Mouse (Mus musculus): ENCODE data around the gene Numbl. TPM values are rescaled to one million over a fixed set of nuclear protein-coding genes. Genes with fewer than 3 reads are reported as not detected.
"Not testable (repeated sequence)": the region's sequence is repeated elsewhere in the genome, so short reads cannot be mapped to it uniquely, and the experiment has no call there.

Gene Numbl
- polyA plus RNA-seq, 1 experiment from 2014 or later: 43.3 TPM

DNA sequence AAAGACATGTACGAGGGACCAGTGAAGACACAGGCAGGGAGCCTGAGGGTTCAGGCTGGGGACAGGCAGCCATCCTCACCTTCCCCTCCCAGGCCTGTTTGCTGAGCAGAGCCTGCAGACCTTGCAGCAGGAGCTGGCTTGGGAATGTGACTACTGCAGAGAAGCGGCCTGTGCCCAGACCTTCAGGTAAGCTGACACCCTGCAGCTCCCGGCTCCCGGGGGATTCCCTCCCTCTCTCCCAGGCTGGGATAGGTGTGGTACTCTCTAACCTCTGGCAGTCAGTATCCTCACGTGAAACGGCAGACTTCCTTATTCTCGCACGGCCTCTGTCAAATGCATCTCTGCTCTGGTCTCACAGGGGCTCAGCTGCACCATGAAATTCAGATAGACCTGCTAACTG is 15.0 kb upstream of the Numbl start:
- WGBS: 82% methylated on average over 8 of the region's 8 CpGs
- Histone ChIP-seq H3K4me3 (replicated peaks; ENCODE audit: low read length) (no peak overlapping the region), H3K27ac (ENCODE audit: low read length) (no peak overlapping the region), H3K9me3 (ENCODE audit: control insufficient read depth, low read length) (no peaks in the 10 kb centered on the region), H3K36me3 (ENCODE audit: control insufficient read depth, insufficient read depth) (peaks cover 19% of the 10 kb centered on the region), H3K4me2 (ENCODE audit: low read length) (no peak overlapping the region), H3K4me1 (replicated peaks; ENCODE audit: control insufficient read depth, insufficient read depth, low read length) (no peaks in the 10 kb centered on the region), H3K27me3 (replicated peaks; ENCODE audit: control insufficient read depth, insufficient read depth, low read length) (no peaks in the 10 kb centered on the region), H3K9ac (replicated peaks; ENCODE audit: low read depth, low read length) (no peak overlapping the region)
- no peak for ATAC-seq

DNA sequence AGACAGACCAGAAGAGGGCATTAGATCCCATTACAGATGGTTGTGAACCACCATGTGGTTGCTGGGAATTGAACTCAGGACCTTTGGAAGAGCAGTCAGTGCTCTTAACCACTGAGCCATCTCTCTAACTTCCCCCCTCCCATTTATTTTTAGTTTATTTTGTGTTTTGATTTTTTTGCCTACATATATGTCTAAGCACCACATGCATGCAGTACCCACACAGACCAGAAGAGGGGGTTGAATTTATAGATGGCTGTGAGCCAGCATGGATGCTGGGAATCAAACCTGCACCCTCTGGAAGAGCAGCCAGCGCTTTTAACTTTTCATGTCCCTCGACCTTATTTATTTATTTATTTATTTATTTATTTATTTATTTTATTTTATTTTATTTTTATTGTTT is 14.1 kb upstream of the Numbl start:
- not testable (repeated sequence) for H3K27me3 ChIP-seq (replicated peaks; ENCODE audit: control insufficient read depth, insufficient read depth, low read length); H3K4me2 ChIP-seq (ENCODE audit: low read length); H3K27ac ChIP-seq (ENCODE audit: low read length); ATAC-seq; H3K4me3 ChIP-seq (replicated peaks; ENCODE audit: low read length); H3K4me1 ChIP-seq (replicated peaks; ENCODE audit: control insufficient read depth, insufficient read depth, low read length); H3K9me3 ChIP-seq (ENCODE audit: control insufficient read depth, low read length); H3K9ac ChIP-seq (replicated peaks; ENCODE audit: low read depth, low read length)
- peaks cover 19% of the 10 kb centered on the region for H3K36me3 ChIP-seq (ENCODE audit: control insufficient read depth, insufficient read depth)
- 77% methylated on average over 2 of the region's 2 CpGs for WGBS

DNA sequence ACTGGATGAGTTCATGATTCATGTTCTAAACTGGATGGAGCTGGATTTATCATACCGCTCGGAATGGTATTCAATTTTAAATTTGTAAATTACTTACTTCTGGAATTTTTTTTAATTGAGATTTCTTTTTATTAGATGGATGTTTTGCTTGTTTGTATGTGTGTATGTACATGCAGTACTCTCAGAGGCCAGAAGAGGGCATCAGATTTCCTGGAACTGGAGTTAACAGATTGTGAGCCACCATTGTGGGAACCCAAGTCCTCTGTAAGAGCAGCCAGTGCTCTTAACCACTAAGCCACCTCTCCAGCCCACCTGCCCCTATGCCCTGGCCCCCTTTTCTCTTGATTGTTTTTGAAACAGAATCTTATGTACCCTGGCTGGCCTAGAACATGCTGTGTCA is 9.1 kb upstream of the Numbl start:
- Histone ChIP-seq H3K9ac (replicated peaks; ENCODE audit: low read depth, low read length) (no peak overlapping the region), H3K4me3 (replicated peaks; ENCODE audit: low read length) (no peak overlapping the region), H3K4me1 (replicated peaks; ENCODE audit: control insufficient read depth, insufficient read depth, low read length) (no peaks in the 10 kb centered on the region), H3K27me3 (replicated peaks; ENCODE audit: control insufficient read depth, insufficient read depth, low read length) (no peaks in the 10 kb centered on the region), H3K36me3 (ENCODE audit: control insufficient read depth, insufficient read depth) (peaks cover 16% of the 10 kb centered on the region), H3K27ac (ENCODE audit: low read length) (no peak overlapping the region), H3K4me2 (ENCODE audit: low read length) (no peak overlapping the region), H3K9me3 (ENCODE audit: control insufficient read depth, low read length) (no peaks in the 10 kb centered on the region)
- no peak for ATAC-seq
- 91% methylated on average over 2 of the region's 2 CpGs for WGBS

DNA sequence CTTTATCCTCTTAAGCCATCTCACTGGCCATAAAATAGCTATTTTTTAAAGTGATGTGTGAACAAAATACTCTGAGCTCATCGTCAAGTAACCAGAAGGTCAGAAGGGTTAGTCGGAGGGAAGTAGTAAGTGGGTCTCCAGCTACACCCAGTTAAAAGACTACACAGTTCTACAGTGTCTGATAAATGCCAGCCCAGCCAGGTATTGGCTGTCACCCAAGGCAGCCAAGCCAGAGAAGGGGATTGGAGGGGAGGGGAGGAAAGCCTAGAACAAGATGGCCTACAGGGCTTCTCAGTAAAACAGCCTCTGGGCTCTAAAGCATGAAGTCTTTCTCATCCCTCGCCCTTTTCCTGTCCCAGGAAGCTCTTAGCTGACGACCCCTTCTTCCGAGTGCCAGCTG is 8.3 kb upstream of the Numbl start:
- Histone ChIP-seq H3K36me3 (ENCODE audit: control insufficient read depth, insufficient read depth) (peaks cover 15% of the 10 kb centered on the region), H3K9ac (replicated peaks; ENCODE audit: low read depth, low read length) (0 out of 2 replicates have a peak overlapping the region, but pooled peaks have one; percentile 11), H3K4me2 (ENCODE audit: low read length) (no peak overlapping the region), H3K27ac (ENCODE audit: low read length) (no peak overlapping the region), H3K4me1 (replicated peaks; ENCODE audit: control insufficient read depth, insufficient read depth, low read length) (no peaks in the 10 kb centered on the region), H3K9me3 (ENCODE audit: control insufficient read depth, low read length) (no peaks in the 10 kb centered on the region), H3K27me3 (replicated peaks; ENCODE audit: control insufficient read depth, insufficient read depth, low read length) (no peaks in the 10 kb centered on the region), H3K4me3 (replicated peaks; ENCODE audit: low read length) (no peak overlapping the region)
- 82% methylated on average over 5 of the region's 5 CpGs for WGBS
- no peak for ATAC-seq

DNA sequence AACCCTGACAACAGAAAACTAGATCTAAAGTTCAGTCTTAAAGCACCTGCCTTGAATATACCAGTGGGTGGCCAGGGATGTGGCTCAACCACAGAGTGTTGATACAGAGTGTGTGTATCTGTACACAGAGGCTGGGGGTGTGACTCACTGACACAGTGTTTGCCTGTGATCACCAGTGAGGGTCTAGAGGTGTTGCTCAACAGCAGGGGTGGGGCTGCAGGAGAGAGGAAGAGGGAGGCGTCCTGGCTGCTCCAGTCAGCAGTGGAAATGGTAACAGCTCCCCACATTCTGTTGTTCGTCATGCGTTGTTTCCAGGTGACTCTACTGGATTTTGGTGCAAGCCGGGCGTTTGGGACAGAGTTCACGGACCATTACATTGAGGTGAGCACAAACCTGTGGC is 6.3 kb upstream of the Numbl start:
- H3K36me3 ChIP-seq (ENCODE audit: control insufficient read depth, insufficient read depth): peaks cover 6% of the 10 kb centered on the region
- H3K4me1 ChIP-seq (replicated peaks; ENCODE audit: control insufficient read depth, insufficient read depth, low read length): peaks cover 2% of the 10 kb centered on the region
- no peak overlapping the region for H3K4me3 ChIP-seq (replicated peaks; ENCODE audit: low read length)
- no peaks in the 10 kb centered on the region for H3K27me3 ChIP-seq (replicated peaks; ENCODE audit: control insufficient read depth, insufficient read depth, low read length)
- H3K9me3 ChIP-seq (ENCODE audit: control insufficient read depth, low read length): no peaks in the 10 kb centered on the region
- no peak overlapping the region for H3K4me2 ChIP-seq (ENCODE audit: low read length)
- no peak for ATAC-seq
- no peak overlapping the region for H3K9ac ChIP-seq (replicated peaks; ENCODE audit: low read depth, low read length)
- 87% methylated on average over 6 of the region's 6 CpGs for WGBS
- no peak overlapping the region for H3K27ac ChIP-seq (ENCODE audit: low read length)

DNA sequence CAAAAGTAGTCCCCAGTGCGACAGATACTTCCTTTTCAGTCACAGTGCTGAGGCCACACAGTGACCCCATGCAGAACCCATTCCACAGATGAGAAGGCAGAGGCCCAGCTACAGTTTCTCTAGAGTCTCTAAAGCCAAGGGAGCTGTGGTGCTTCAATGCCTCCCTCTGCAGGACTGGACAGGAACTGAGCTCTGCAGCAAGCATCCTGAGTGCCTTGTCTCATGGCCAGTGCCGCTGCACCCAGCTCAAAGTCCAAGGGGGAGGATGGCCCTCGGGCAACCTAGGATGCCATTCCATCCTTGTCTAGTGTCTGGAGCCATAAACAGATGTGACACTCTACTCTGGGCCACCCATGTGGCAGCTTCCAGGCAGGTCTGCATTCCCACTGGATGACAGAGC is 2.5 kb upstream of the Numbl start:
- 81% methylated on average over 3 of the region's 3 CpGs for WGBS
- H3K27ac ChIP-seq (ENCODE audit: low read length): no peak overlapping the region
- H3K4me2 ChIP-seq (ENCODE audit: low read length): no peak overlapping the region
- no peak overlapping the region for H3K9ac ChIP-seq (replicated peaks; ENCODE audit: low read depth, low read length)
- H3K27me3 ChIP-seq (replicated peaks; ENCODE audit: control insufficient read depth, insufficient read depth, low read length): no peaks in the 10 kb centered on the region
- no peak for ATAC-seq
- no peaks in the 10 kb centered on the region for H3K9me3 ChIP-seq (ENCODE audit: control insufficient read depth, low read length)
- H3K4me1 ChIP-seq (replicated peaks; ENCODE audit: control insufficient read depth, insufficient read depth, low read length): peaks cover 26% of the 10 kb centered on the region
- no peak overlapping the region for H3K4me3 ChIP-seq (replicated peaks; ENCODE audit: low read length)
- peaks cover 5% of the 10 kb centered on the region for H3K36me3 ChIP-seq (ENCODE audit: control insufficient read depth, insufficient read depth)

DNA sequence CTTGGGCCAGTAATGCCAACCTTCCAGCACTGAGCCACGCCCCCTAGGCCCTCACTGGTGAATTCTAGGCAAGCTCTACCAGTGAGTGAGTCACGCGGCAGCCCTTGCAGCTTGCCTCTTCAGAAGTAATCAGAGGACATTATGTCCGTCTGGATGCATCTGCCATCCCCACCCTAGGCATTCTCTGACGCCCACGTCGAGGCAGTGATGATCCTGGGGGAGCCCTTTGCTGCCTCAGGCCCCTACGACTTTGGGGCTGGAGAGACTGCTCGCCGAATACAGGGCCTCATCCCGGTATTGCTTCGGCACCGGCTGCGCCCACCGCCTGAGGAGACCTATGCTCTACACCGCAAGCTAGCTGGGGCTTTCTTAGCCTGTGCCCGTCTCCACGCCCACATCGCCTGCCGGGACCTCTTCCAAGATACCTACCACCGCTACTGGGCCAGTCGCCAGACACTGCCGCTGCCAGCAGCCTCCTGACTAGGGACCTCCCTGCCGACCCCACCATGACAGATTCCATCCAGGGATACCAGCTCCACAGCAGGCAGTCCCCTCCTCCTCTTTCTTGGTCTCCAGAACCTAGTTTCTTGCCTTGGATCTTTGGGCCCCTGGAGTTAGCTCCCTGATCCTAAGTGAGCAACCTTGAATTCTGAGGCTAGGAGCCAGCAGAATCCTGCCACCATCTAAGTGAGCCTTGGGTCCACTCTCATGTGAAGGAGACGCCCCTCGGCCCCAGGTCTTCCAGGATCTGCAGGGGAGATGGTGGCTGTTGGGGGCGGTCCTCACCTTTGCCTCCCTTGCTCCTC is 984 bp upstream of the Numbl start:
- H3K9ac ChIP-seq (replicated peaks; ENCODE audit: low read depth, low read length): 0 out of 2 replicates have a peak overlapping the region, but pooled peaks have one; percentile 15
- 5% methylated on average over 26 of the region's 27 CpGs for WGBS
- peaks cover 6% of the 10 kb centered on the region for H3K36me3 ChIP-seq (ENCODE audit: control insufficient read depth, insufficient read depth)
- H3K27ac ChIP-seq (ENCODE audit: low read length): peak overlapping the region; percentile 94
- H3K4me3 ChIP-seq (replicated peaks; ENCODE audit: low read length): peak overlapping the region; percentile 16
- no peaks in the 10 kb centered on the region for H3K27me3 ChIP-seq (replicated peaks; ENCODE audit: control insufficient read depth, insufficient read depth, low read length)
- peaks cover 40% of the 10 kb centered on the region for H3K4me1 ChIP-seq (replicated peaks; ENCODE audit: control insufficient read depth, insufficient read depth, low read length)
- H3K4me2 ChIP-seq (ENCODE audit: low read length): peak overlapping the region; percentile 84
- peak; percentile 41 for ATAC-seq
- H3K9me3 ChIP-seq (ENCODE audit: control insufficient read depth, low read length): no peaks in the 10 kb centered on the region

DNA sequence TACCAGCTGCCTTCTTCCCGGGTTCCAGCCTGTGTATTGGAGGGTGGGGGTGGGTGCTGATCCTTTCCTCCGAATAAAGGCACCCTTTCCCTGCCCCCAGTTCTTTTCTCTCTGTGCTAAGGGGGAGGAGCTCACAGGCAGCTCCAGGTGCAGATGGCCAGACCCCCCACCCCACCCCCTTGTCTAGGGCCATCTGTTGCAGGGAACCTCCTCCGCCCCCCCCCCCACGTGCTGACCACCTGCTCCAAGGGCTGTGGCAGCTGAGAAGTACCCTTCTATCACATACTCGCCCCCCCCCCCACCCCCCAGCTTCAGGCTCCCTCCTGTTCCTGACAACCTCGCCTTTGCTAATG is 405 bp upstream of the Numbl start:
- H3K4me3 ChIP-seq (replicated peaks; ENCODE audit: low read length): peak overlapping the region; percentile 60
- peak; percentile 29 for ATAC-seq
- peak overlapping the region; percentile 84 for H3K4me2 ChIP-seq (ENCODE audit: low read length)
- H3K27ac ChIP-seq (ENCODE audit: low read length): peak overlapping the region; percentile 94
- peaks cover 7% of the 10 kb centered on the region for H3K36me3 ChIP-seq (ENCODE audit: control insufficient read depth, insufficient read depth)
- H3K27me3 ChIP-seq (replicated peaks; ENCODE audit: control insufficient read depth, insufficient read depth, low read length): no peaks in the 10 kb centered on the region
- H3K9ac ChIP-seq (replicated peaks; ENCODE audit: low read depth, low read length): no peak overlapping the region
- 0% methylated on average over 5 of the region's 6 CpGs for WGBS
- peaks cover 40% of the 10 kb centered on the region for H3K4me1 ChIP-seq (replicated peaks; ENCODE audit: control insufficient read depth, insufficient read depth, low read length)
- H3K9me3 ChIP-seq (ENCODE audit: control insufficient read depth, low read length): no peaks in the 10 kb centered on the region

DNA sequence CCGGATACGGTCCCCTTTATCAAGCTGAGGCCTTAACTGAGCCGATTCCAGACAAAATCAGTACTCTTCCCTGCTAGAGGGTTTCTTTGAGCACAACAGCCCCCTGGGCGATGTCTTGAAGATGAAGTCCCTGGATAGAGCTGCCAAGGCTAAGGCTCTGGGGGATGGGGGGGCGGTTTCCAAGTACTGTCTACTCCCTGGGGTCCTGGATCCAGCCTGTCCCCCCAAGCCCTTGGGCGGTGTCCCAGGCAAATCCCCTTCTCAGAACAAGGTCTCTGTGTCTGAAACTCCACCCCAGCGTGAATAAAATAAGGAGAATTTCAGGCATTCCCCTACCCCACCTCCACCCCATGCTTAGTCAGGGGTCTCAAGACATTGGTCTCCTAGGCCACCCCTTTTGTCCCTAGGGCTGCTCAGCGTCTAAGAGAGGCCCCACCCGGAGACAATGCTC is 1.1 kb downstream of the Numbl start:
- Histone ChIP-seq H3K27ac (ENCODE audit: low read length) (peak overlapping the region; percentile 94), H3K27me3 (replicated peaks; ENCODE audit: control insufficient read depth, insufficient read depth, low read length) (no peaks in the 10 kb centered on the region), H3K9ac (replicated peaks; ENCODE audit: low read depth, low read length) (peak overlapping the region; percentile 92), H3K9me3 (ENCODE audit: control insufficient read depth, low read length) (no peaks in the 10 kb centered on the region), H3K4me2 (ENCODE audit: low read length) (peak overlapping the region; percentile 84), H3K4me3 (replicated peaks; ENCODE audit: low read length) (peak overlapping the region; percentile 60), H3K4me1 (replicated peaks; ENCODE audit: control insufficient read depth, insufficient read depth, low read length) (peaks cover 40% of the 10 kb centered on the region), H3K36me3 (ENCODE audit: control insufficient read depth, insufficient read depth) (peaks cover 10% of the 10 kb centered on the region)
- 0 out of 2 replicates have a peak, but pooled peaks have one; percentile 4 for ATAC-seq
- 1% methylated on average over 9 of the region's 9 CpGs for WGBS

Measured in forebrain, embryonic 16.5 days (tissue).